Mouse (Mus musculus): ENCODE measurements around the gene Tenm2. TPM values are rescaled to one million over a fixed set of nuclear protein-coding genes. Genes with fewer than 3 reads are reported as not detected.
A peak's percentile ranks its signal among the peaks of the same experiment; 100 is the strongest.

Tenm2 gene
- total RNA-seq, 4 experiments from 2014 or later = 143 to 181 (median 156) TPM

GRCm38 (mm10) chr11:36292206-36292605 lies 943.6 kb downstream of the Tenm2 start:
- DNase-seq (ENCODE audit: low spot score in 2 of 2) = no peak

GRCm38 (mm10) chr11:36286246-36286645 lies 949.5 kb downstream of the Tenm2 start:
- no peak for DNase-seq (ENCODE audit: low spot score in 2 of 2)

- no peak for DNase-seq (ENCODE audit: low spot score in 2 of 2)
These were observed 955.2 kb downstream of the Tenm2 start for GRCm38 (mm10) chr11:36280533-36280932.

GRCm38 (mm10) chr11:36277903-36278215 lies 957.9 kb downstream of the Tenm2 start:
- DNase-seq (ENCODE audit: low spot score in 2 of 2) = no peak

- DNase-seq (ENCODE audit: low spot score in 2 of 2) = no peak
These were observed 958.4 kb downstream of the Tenm2 start for GRCm38 (mm10) chr11:36277192-36277902.

- no peak for DNase-seq (ENCODE audit: low spot score in 2 of 2)
These were observed 959.7 kb downstream of the Tenm2 start for GRCm38 (mm10) chr11:36276015-36276414.

GRCm38 (mm10) chr11:36272149-36272548 lies 963.6 kb downstream of the Tenm2 start:
- DNase-seq (ENCODE audit: low spot score in 2 of 2) = no peak

GRCm38 (mm10) chr11:36269945-36270344 lies 965.8 kb downstream of the Tenm2 start:
- DNase-seq (ENCODE audit: low spot score in 2 of 2) = no peak

- DNase-seq (ENCODE audit: low spot score in 2 of 2) = no peak
These were observed 970.8 kb downstream of the Tenm2 start for GRCm38 (mm10) chr11:36264776-36265466.

- no peak for DNase-seq (ENCODE audit: low spot score in 2 of 2)
These were observed 971.9 kb downstream of the Tenm2 start for GRCm38 (mm10) chr11:36263840-36264239.

- DNase-seq (ENCODE audit: low spot score in 2 of 2) = no peak
These were observed 978.6 kb downstream of the Tenm2 start for GRCm38 (mm10) chr11:36257187-36257586.

GRCm38 (mm10) chr11:36256747-36257146 lies 979.0 kb downstream of the Tenm2 start:
- DNase-seq (ENCODE audit: low spot score in 2 of 2) = no peak

GRCm38 (mm10) chr11:36254019-36254418 lies 981.7 kb downstream of the Tenm2 start:
- no peak for DNase-seq (ENCODE audit: low spot score in 2 of 2)

GRCm38 (mm10) chr11:36250111-36250510 lies 985.7 kb downstream of the Tenm2 start:
- no peak for DNase-seq (ENCODE audit: low spot score in 2 of 2)

GRCm38 (mm10) chr11:36246152-36246551 lies 989.6 kb downstream of the Tenm2 start:
- DNase-seq (ENCODE audit: low spot score in 2 of 2) = no peak

- no peak for DNase-seq (ENCODE audit: low spot score in 2 of 2)
These were observed 991.3 kb downstream of the Tenm2 start for GRCm38 (mm10) chr11:36244491-36244882.

- peak; percentile 66 to 74 for DNase-seq (ENCODE audit: low spot score in 2 of 2)
These were observed 991.8 kb downstream of the Tenm2 start for GRCm38 (mm10) chr11:36243747-36244490.

GRCm38 (mm10) chr11:36238890-36239289 lies 996.9 kb downstream of the Tenm2 start:
- no peak for DNase-seq (ENCODE audit: low spot score in 2 of 2)

GRCm38 (mm10) chr11:36228654-36229053 lies 1007.1 kb downstream of the Tenm2 start:
- no peak for DNase-seq (ENCODE audit: low spot score in 2 of 2)

- no peak for DNase-seq (ENCODE audit: low spot score in 2 of 2)
These were observed 1007.6 kb downstream of the Tenm2 start for GRCm38 (mm10) chr11:36228196-36228595.

GRCm38 (mm10) chr11:36226061-36226460 lies 1009.7 kb downstream of the Tenm2 start:
- no peak for DNase-seq (ENCODE audit: low spot score in 2 of 2)

- no peak for DNase-seq (ENCODE audit: low spot score in 2 of 2)
These were observed 1011.9 kb downstream of the Tenm2 start for GRCm38 (mm10) chr11:36223716-36224439.

Data from layer of hippocampus, adult 8-10 months (tissue).